Mouse (Mus musculus): ENCODE measurements around the gene Akr1cl.

- TF ChIP-seq CTCF (IDR thresholded peaks at IDR 0.05; ENCODE audit: control insufficient read depth, insufficient read depth, low read length), result no peak
- no peak for TF ChIP-seq POLR2A (IDR thresholded peaks at IDR 0.05; ENCODE audit: borderline replicate concordance, control insufficient read depth, low read depth, low read length)
Measured at GRCm38 (mm10) chr1:65028206-65028605, 4.4 kb downstream of the Akr1cl start.
